Mouse (Mus musculus) heart, adult 8-10 months (tissue): ENCODE data around the gene Amh. TPM values are rescaled to one million over a fixed set of nuclear protein-coding genes. Genes with fewer than 3 reads are reported as not detected.
"Not testable (repeated sequence)": the region's sequence is repeated elsewhere in the genome, so short reads cannot be mapped to it uniquely, and the experiment has no call there.

Source experiments
- DNase-seq: peaks from one replicate; pipeline ENCODE4 v3.0.0; 2022; ENCODE audit warnings: low spot score
- total RNA-seq, 4 experiments: library from RNA; stranded (reverse); gene quantifications; 2 replicates each; pipeline ENCODE4 v1.2.4; 2022

Amh gene
- total RNA-seq, 4 experiments from 2014 or later = 0.14 to 0.50 (median 0.20) TPM

- peak; percentile 66 for DNase-seq
Measured at GRCm38 (mm10) chr10:80807057-80807627, 2.1 kb downstream of the Amh start.

GRCm38 (mm10) chr10:80808099-80808984 lies 3.3 kb downstream of the Amh start:
- DNase-seq = no peak

- no peak for DNase-seq
Measured at GRCm38 (mm10) chr10:80808985-80809632, 4.1 kb downstream of the Amh start.

- no peak for DNase-seq
Measured at GRCm38 (mm10) chr10:80810084-80810483, 5.0 kb downstream of the Amh start.

GRCm38 (mm10) chr10:80812391-80813041 lies 7.5 kb downstream of the Amh start:
- no peak for DNase-seq

- no peak for DNase-seq
Measured at GRCm38 (mm10) chr10:80813366-80813765, 8.3 kb downstream of the Amh start, which contains the start of gene Jsrp1. TSS of gene Jsrp1 (minus strand) at chr10:80813498.

GRCm38 (mm10) chr10:80814800-80815199 lies 9.8 kb downstream of the Amh start:
- no peak for DNase-seq

- not testable (repeated sequence) for DNase-seq
Measured at GRCm38 (mm10) chr10:80816303-80816702, 11.3 kb downstream of the Amh start.

GRCm38 (mm10) chr10:80817164-80817563 lies 12.1 kb downstream of the Amh start:
- DNase-seq = no peak

- not testable (repeated sequence) for DNase-seq
Measured at GRCm38 (mm10) chr10:80817955-80818354, 12.9 kb downstream of the Amh start.

GRCm38 (mm10) chr10:80818599-80819281 lies 13.7 kb downstream of the Amh start:
- no peak for DNase-seq

GRCm38 (mm10) chr10:80819406-80819805 lies 14.4 kb downstream of the Amh start:
- no peak for DNase-seq

GRCm38 (mm10) chr10:80821991-80822390 lies 16.9 kb downstream of the Amh start:
- no peak for DNase-seq

- DNase-seq = no peak
Measured at GRCm38 (mm10) chr10:80822528-80822927, 17.5 kb downstream of the Amh start.

GRCm38 (mm10) chr10:80823316-80823715 lies 18.3 kb downstream of the Amh start:
- DNase-seq = no peak

GRCm38 (mm10) chr10:80823847-80824643 lies 19.0 kb downstream of the Amh start:
- DNase-seq = no peak

GRCm38 (mm10) chr10:80824827-80825226 lies 19.8 kb downstream of the Amh start:
- DNase-seq = no peak

- DNase-seq = peak; percentile 100
Measured at GRCm38 (mm10) chr10:80826151-80827062, 21.4 kb downstream of the Amh start, which contains the start of gene Oaz1. TSS of gene Oaz1 (plus strand) at chr10:80826656.
